Mouse (Mus musculus) lung, adult 2 months (tissue): ENCODE data around the gene Tgif1.

Experiments
- CTCF ChIP-seq: fragments of 200-500 bp; IDR thresholded peaks from 2 replicates; pipeline ENCODE4 v1.5.1; 2011; ENCODE audit warnings: mild to moderate bottlenecking, low read length, control low read depth; ENCODE audit not compliant: insufficient read depth
- POLR2A ChIP-seq: fragments of 200-500 bp; IDR thresholded peaks from 2 replicates; pipeline ENCODE4 v1.6.1; 2011; ENCODE audit warnings: low read depth, mild to moderate bottlenecking, control low read depth, low read length, borderline replicate concordance; ENCODE audit errors: extremely low read depth

- TF ChIP-seq CTCF, result no peak
- TF ChIP-seq POLR2A, result no peak
Measured at GRCm38 (mm10) chr17:70795196-70795595, 58.1 kb downstream of the Tgif1 start.
